Mouse (Mus musculus) hindbrain, embryonic 16.5 days (tissue): ENCODE measurements around the gene Krt26. TPM values are rescaled to one million over a fixed set of nuclear protein-coding genes. Genes with fewer than 3 reads are reported as not detected.

Experiments used
- polyA plus RNA-seq: library from polyadenylated mRNA; unstranded; fragments of >200 nt; fragmentation: Nextera tagmentation; extraction: Ambion mirVana; gene quantifications from 2 replicates; pipeline ENCODE4 v1.2.1, GENCODE M21; 2015

Krt26 gene
- polyA plus RNA-seq, 1 experiment from 2014 or later, result 0.41 TPM

Other genes with a start within 250 kb of the Krt26 start
- 0.16 TPM in 2 replicates for gene Tns4, start 248.7 kb downstream of the Krt26 start, polyA plus RNA-seq
- not detected in 2 replicates for gene Ccr7, start 182.9 kb downstream of the Krt26 start, polyA plus RNA-seq
- 225 and 246 TPM in 2 replicates for gene Smarce1, start 106.9 kb downstream of the Krt26 start, polyA plus RNA-seq
- gene Krt222, start 93.9 kb downstream of the Krt26 start, polyA plus RNA-seq, result 10.9 and 14.3 TPM in 2 replicates
- 0.08 TPM in 1 of 2 replicates, not detected in the other for gene Krt24, start 52.7 kb downstream of the Krt26 start, polyA plus RNA-seq
- gene Krt25, start 15.0 kb downstream of the Krt26 start, polyA plus RNA-seq, result 0.67 and 1.4 TPM in 2 replicates
- gene Krt27, start 13.1 kb upstream of the Krt26 start, polyA plus RNA-seq, result 0.10 and 0.41 TPM in 2 replicates
- 0.52 and 0.55 TPM in 2 replicates for gene Krt28, start 36.9 kb upstream of the Krt26 start, polyA plus RNA-seq
- gene Krt10, start 51.4 kb upstream of the Krt26 start, polyA plus RNA-seq, result 22.8 and 27.5 TPM in 2 replicates
- 0.19 TPM in 1 of 2 replicates, not detected in the other for gene Krt12, start 84.3 kb upstream of the Krt26 start, polyA plus RNA-seq
- 0.10 and 0.19 TPM in 2 replicates for gene Krt20, start 100.2 kb upstream of the Krt26 start, polyA plus RNA-seq
- gene Krt23, start 155.2 kb upstream of the Krt26 start, polyA plus RNA-seq, result 0.19 and 0.22 TPM in 2 replicates
- gene Krt39, start 183.4 kb upstream of the Krt26 start, polyA plus RNA-seq, result not detected in 2 replicates
- gene Krt40, start 205.2 kb upstream of the Krt26 start, polyA plus RNA-seq, result not detected in 2 replicates
- not detected in 2 replicates for gene Krtap3-3, start 212.9 kb upstream of the Krt26 start, polyA plus RNA-seq
- gene Krtap3-2, start 218.9 kb upstream of the Krt26 start, polyA plus RNA-seq, result not detected in 2 replicates
- gene Gm11939, start 221.5 kb upstream of the Krt26 start, polyA plus RNA-seq, result not detected in 2 replicates
- gene Krtap3-1, start 228.7 kb upstream of the Krt26 start, polyA plus RNA-seq, result not detected in 2 replicates
- gene Krtap1-5, start 243.1 kb upstream of the Krt26 start, polyA plus RNA-seq, result not detected in 2 replicates
- gene Krtap1-4, start 245.7 kb upstream of the Krt26 start, polyA plus RNA-seq, result not detected in 2 replicates